Mouse (Mus musculus): Measurements from ENCODE around the gene Olfr1080. TPM values are rescaled to one million over a fixed set of nuclear protein-coding genes. Genes with fewer than 3 reads are reported as not detected.
"Not testable (repeated sequence)": the region's sequence is repeated elsewhere in the genome, so short reads cannot be mapped to it uniquely, and the experiment has no call there.

Gene Olfr1080
- polyA plus RNA-seq (2012; rRNA removed) = not detected in 2 replicates

DNA sequence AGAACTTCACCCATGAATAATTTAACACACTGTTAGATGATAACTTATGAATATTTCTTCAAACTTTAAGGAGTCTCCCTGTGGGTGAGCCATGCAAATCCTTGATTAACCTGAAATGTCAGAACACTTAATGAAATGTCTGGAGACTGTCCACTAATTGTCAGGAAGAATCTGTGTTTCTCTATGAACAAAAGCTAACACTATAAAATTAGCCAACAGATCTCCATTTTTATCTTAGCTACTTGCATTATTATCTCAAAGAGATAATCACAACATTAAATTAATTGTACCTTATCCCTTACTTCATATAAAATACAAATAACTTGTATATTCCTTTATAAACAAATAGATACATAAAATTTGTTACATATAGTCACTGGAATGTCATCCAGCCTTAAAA is at the start of gene Olfr1080:
Gene Olfr1080, minus strand, starts transcription at position 101 of the 400 bp plus-strand sequence.
- DNase-seq (ENCODE audit: low read depth) = not testable (repeated sequence)

DNA sequence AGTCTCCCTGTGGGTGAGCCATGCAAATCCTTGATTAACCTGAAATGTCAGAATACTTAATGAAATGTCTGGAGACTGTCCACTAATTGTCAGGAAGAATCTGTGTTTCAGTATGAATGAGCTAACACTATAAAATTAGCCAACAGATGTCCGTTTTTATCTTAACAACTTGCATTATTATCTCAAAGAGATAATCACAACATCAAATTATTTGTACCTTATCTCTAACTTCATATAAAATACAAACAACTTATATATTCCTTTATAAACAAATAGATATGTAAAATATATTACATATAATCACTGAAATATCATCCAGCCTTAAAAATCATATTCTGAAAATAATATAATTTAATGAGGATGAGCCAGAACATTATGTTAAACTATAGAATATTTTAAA is 40.8 kb upstream of the Olfr1080 start, which contains the start of gene Olfr1082:
Gene Olfr1082, minus strand, starts transcription at position 101 of the 400 bp plus-strand sequence.
- DNase-seq (ENCODE audit: low read depth) = not testable (repeated sequence)

DNA sequence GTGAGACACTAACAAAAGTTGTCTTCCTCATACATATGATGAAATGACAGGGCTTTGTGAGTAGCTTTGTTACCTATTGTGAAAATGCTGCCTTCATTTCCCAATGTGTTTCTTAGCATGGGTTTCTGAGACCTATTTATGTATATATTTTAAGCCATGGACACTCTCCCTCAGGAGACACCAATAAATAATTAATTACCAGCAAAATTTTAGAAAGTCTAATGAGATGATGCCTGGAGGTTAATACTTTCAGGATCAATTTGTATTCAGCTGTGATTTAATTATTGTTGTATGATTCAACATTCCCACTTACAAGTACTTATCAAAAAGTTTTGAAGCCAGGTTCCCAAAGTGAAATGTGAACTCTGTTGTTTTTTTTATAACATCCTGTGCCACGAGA is 15.7 kb downstream of the Olfr1080 start, which contains the start of gene Olfr1079:
Gene Olfr1079, minus strand, starts transcription at position 101 of the 400 bp plus-strand sequence.
- no peak for DNase-seq (ENCODE audit: low read depth)

DNA sequence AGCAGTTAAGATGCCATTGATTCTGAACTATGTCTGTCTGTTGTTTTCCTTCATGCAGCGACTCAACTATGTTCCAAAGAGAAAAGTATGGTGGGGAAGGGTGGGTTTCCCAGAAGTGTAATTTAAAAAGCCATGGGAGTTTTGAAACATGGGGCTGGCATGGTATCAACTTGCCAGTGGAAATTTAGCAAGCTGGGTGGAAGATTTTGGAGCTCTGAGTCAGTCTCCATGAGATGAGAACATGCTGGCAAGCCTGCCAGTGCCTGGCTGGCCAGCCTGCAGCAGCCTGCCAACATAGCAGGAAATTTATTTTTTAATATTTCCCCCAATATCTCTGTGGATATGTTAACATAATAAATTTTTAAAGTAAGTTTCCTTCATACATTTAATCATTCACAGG is 27.0 kb downstream of the Olfr1080 start:
- DNase-seq (ENCODE audit: low read depth) = no peak

DNA sequence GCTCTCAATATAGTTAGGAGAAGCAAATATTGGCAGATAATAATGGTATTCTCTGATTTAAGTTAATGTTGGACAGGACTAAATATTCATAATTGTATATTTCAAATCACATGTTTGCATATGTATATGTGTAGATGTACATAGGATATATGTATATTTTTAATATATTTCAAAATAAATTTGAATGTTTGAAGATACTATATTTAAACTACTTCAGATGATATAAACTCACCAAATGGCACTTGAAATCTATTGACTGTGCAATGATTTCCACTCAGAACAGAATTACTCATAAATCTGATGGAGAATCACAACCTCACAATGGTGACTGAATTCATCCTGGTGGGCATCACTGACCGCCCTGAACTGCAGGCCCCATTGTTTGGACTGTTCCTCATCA is 49.9 kb downstream of the Olfr1080 start, which contains the start of gene Olfr1076:
Gene Olfr1076, plus strand, starts transcription at position 301 of the 400 bp plus-strand sequence.
- no peak for DNase-seq (ENCODE audit: low read depth)

Other genes with a start within 250 kb of the Olfr1080 start
- gene Olfr1053, start 243.0 kb downstream of the Olfr1080 start, polyA plus RNA-seq (2012; rRNA removed) = not detected in 2 replicates
- gene Olfr1054, start 222.8 kb downstream of the Olfr1080 start, polyA plus RNA-seq (2012; rRNA removed) = not detected in 2 replicates
- gene Olfr1055, start 208.0 kb downstream of the Olfr1080 start, polyA plus RNA-seq (2012; rRNA removed) = not detected in 2 replicates
- gene Olfr1056, start 195.8 kb downstream of the Olfr1080 start, polyA plus RNA-seq (2012; rRNA removed) = not detected in 2 replicates
- not detected in 2 replicates for gene Olfr1057, start 179.8 kb downstream of the Olfr1080 start, polyA plus RNA-seq (2012; rRNA removed)
- not detected in 2 replicates for gene Olfr1058, start 169.7 kb downstream of the Olfr1080 start, polyA plus RNA-seq (2012; rRNA removed)
- gene Olfr1061, start 144.2 kb downstream of the Olfr1080 start, polyA plus RNA-seq (2012; rRNA removed) = not detected in 2 replicates
- not detected in 2 replicates for gene Olfr1062, start 131.5 kb downstream of the Olfr1080 start, polyA plus RNA-seq (2012; rRNA removed)
- gene Olfr1065, start 107.6 kb downstream of the Olfr1080 start, polyA plus RNA-seq (2012; rRNA removed) = not detected in 2 replicates
- gene Olfr1066, start 102.0 kb downstream of the Olfr1080 start, polyA plus RNA-seq (2012; rRNA removed) = not detected in 2 replicates
- not detected in 2 replicates for gene Olfr228, start 70.8 kb downstream of the Olfr1080 start, polyA plus RNA-seq (2012; rRNA removed)
- not detected in 2 replicates for gene Olfr1076, start 49.8 kb downstream of the Olfr1080 start, polyA plus RNA-seq (2012; rRNA removed)
- gene Olfr1079, start 15.8 kb downstream of the Olfr1080 start, polyA plus RNA-seq (2012; rRNA removed) = not detected in 2 replicates
- gene Olfr1082, start 40.7 kb upstream of the Olfr1080 start, polyA plus RNA-seq (2012; rRNA removed) = not detected in 2 replicates
- not detected in 2 replicates for gene Olfr1084, start 81.5 kb upstream of the Olfr1080 start, polyA plus RNA-seq (2012; rRNA removed)
- gene Olfr1085, start 103.8 kb upstream of the Olfr1080 start, polyA plus RNA-seq (2012; rRNA removed) = not detected in 2 replicates
- not detected in 2 replicates for gene Olfr1086, start 121.9 kb upstream of the Olfr1080 start, polyA plus RNA-seq (2012; rRNA removed)
- not detected in 2 replicates for gene Olfr1087, start 140.2 kb upstream of the Olfr1080 start, polyA plus RNA-seq (2012; rRNA removed)
- not detected in 2 replicates for gene Olfr1089, start 175.5 kb upstream of the Olfr1080 start, polyA plus RNA-seq (2012; rRNA removed)
- not detected in 2 replicates for gene Olfr1090, start 200.8 kb upstream of the Olfr1080 start, polyA plus RNA-seq (2012; rRNA removed)
- gene Olfr1093, start 224.2 kb upstream of the Olfr1080 start, polyA plus RNA-seq (2012; rRNA removed) = not detected in 2 replicates